Mouse (Mus musculus): Measurements from ENCODE around the gene Dock4. TPM values are rescaled to one million over a fixed set of nuclear protein-coding genes. Genes with fewer than 3 reads are reported as not detected.

The Dock4 gene
- total and polyA plus RNA-seq, 3 experiments = 0.26 to 0.67 (median 0.38) TPM

DNA sequence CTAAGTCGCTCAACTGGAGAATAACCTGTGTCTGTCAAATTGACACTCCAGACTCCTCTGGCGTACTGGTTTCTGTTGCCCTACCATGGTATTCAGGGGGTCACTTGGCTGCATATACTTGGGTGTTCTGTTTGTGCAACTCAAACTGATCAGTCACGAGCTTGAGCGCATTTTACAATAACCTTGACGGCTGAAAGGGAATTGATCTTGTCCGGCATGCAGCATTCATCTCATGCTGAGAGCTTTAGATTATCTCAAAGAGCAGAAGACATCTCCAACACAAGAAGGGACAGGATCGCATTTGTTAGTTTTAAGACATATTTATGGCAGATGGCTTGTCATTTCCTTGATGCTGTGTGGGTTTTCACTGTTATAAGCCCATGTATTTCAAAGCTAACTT, 67.2 kb downstream of the Dock4 start:
- Histone ChIP-seq H3K27me3 (replicated peaks) (no peaks in the 10 kb centered on the region), H3K9me3 (replicated peaks; ENCODE audit: low read length) (no peaks in the 10 kb centered on the region), H3K4me2 (ENCODE audit: insufficient read depth, low read depth, poor library complexity, severe bottlenecking) (no peak overlapping the region), H3K27ac (ENCODE audit: insufficient read depth, low read depth) (no peak overlapping the region), H3K4me3 (replicated peaks in 1 of 3; ENCODE audit: low read depth in 2 of 3, low read length in 2 of 3, poor library complexity in 1 of 3) (no peak overlapping the region), H3K79me2 (replicated peaks; ENCODE audit: control insufficient read depth, extremely low read depth, insufficient read depth, poor library complexity, severe bottlenecking) (no peaks in the 10 kb centered on the region), H3K9ac (ENCODE audit: insufficient read depth, low read depth) (no peak overlapping the region), H3K4me1 (ENCODE audit: control insufficient read depth in 1 of 2, insufficient read depth in 2 of 2) (no peaks in the 10 kb centered on the region), H3K36me3 (replicated peaks in 1 of 2; ENCODE audit: control insufficient read depth in 1 of 2, insufficient read depth in 1 of 2, low read length in 1 of 2) (no peaks in the 10 kb centered on the region)
- in situ Hi-C loops (cut with MboI; ENCODE audit: low pct_ligation_motif_present, low pct_unique_long_range_greater_than_20kb, low sequenced_read_pairs) = no loop called here
- dilution Hi-C loops (cut with MboI; ENCODE audit: extremely low pct_ligation_motif_present, extremely low pct_unique_long_range_greater_than_20kb, low sequenced_read_pairs) = no loop called here
- no peak for TF ChIP-seq UBTF (IDR thresholded peaks at IDR 0.05; ENCODE audit: low read depth, low read length)
- TF ChIP-seq PAX5 (IDR thresholded peaks at IDR 0.05; ENCODE audit: low read length) = no peak
- TF ChIP-seq USF1 (IDR thresholded peaks at IDR 0.05; ENCODE audit: low read depth, low read length) = no peak
- DNase-seq (ENCODE audit: extremely low read depth) = no peak

DNA sequence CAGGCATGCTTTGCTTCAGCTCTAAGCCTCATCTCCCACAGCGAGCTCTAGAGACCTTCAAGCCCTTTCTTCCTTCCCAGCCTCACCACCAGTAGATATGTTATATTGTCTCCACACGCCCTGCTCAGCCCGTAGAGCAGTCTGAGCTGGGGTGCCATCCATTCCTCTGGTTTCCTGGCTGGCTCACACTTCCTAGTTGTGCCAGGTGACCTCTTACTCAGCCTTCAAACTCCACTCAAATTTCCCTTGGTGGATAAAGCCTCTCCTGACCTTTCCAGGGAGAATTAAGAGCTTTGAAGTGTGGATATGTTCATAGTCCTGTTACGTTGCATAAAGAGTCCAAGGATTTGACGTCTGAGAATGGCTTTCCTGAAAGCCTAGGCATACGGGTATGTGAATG, 68.3 kb downstream of the Dock4 start:
- no peaks in the 10 kb centered on the region for H3K36me3 ChIP-seq (replicated peaks in 1 of 2; ENCODE audit: control insufficient read depth in 1 of 2, insufficient read depth in 1 of 2, low read length in 1 of 2)
- H3K9ac ChIP-seq (ENCODE audit: insufficient read depth, low read depth) = no peak overlapping the region
- no peaks in the 10 kb centered on the region for H3K4me1 ChIP-seq (ENCODE audit: control insufficient read depth in 1 of 2, insufficient read depth in 2 of 2)
- no peak for TF ChIP-seq MAFK (IDR thresholded peaks at IDR 0.05; ENCODE audit: insufficient replicate concordance, low read length)
- TF ChIP-seq TCF12 (IDR thresholded peaks at IDR 0.05; ENCODE audit: low read depth, low read length) = no peak
- TF ChIP-seq NELFE (IDR thresholded peaks at IDR 0.05; ENCODE audit: low read depth, low read length) = no peak
- TF ChIP-seq KAT2A (IDR thresholded peaks at IDR 0.05; ENCODE audit: insufficient replicate concordance, low read length) = no peak
- TF ChIP-seq BHLHE40 (IDR thresholded peaks at IDR 0.05; ENCODE audit: low read depth, low read length) = no peak
- TF ChIP-seq ETS1 (conservative IDR thresholded peaks at IDR 0.05; ENCODE audit: low read depth, low read length) = no peak
- no peak for TF ChIP-seq MYC (IDR thresholded peaks at IDR 0.05; ENCODE audit: low read depth, low read length)
- no peak for TF ChIP-seq CHD1 (IDR thresholded peaks at IDR 0.05; ENCODE audit: low read depth, low read length)
- no peak for TF ChIP-seq JUND (conservative IDR thresholded peaks at IDR 0.05; ENCODE audit: low read depth, low read length)
- TF ChIP-seq IRF4 (IDR thresholded peaks at IDR 0.05; ENCODE audit: low read depth, low read length) = no peak
- no peak for TF ChIP-seq SIN3A (IDR thresholded peaks at IDR 0.05; ENCODE audit: low read length)
- dilution Hi-C loops (cut with MboI; ENCODE audit: extremely low pct_ligation_motif_present, extremely low pct_unique_long_range_greater_than_20kb, low sequenced_read_pairs) (no loop called here), in situ Hi-C loops (cut with MboI; ENCODE audit: low pct_ligation_motif_present, low pct_unique_long_range_greater_than_20kb, low sequenced_read_pairs) (no loop called here)
- DNase-seq (ENCODE audit: extremely low read depth) = no peak
- H3K79me2 ChIP-seq (replicated peaks; ENCODE audit: control insufficient read depth, extremely low read depth, insufficient read depth, poor library complexity, severe bottlenecking) = no peaks in the 10 kb centered on the region
- H3K27ac ChIP-seq (ENCODE audit: insufficient read depth, low read depth) = no peak overlapping the region
- H3K27me3 ChIP-seq (replicated peaks) = no peaks in the 10 kb centered on the region
- H3K4me3 ChIP-seq (replicated peaks in 1 of 3; ENCODE audit: low read depth in 2 of 3, low read length in 2 of 3, poor library complexity in 1 of 3) = no peak overlapping the region
- H3K9me3 ChIP-seq (replicated peaks; ENCODE audit: low read length) = no peaks in the 10 kb centered on the region
- H3K4me2 ChIP-seq (ENCODE audit: insufficient read depth, low read depth, poor library complexity, severe bottlenecking) = no peak overlapping the region

DNA sequence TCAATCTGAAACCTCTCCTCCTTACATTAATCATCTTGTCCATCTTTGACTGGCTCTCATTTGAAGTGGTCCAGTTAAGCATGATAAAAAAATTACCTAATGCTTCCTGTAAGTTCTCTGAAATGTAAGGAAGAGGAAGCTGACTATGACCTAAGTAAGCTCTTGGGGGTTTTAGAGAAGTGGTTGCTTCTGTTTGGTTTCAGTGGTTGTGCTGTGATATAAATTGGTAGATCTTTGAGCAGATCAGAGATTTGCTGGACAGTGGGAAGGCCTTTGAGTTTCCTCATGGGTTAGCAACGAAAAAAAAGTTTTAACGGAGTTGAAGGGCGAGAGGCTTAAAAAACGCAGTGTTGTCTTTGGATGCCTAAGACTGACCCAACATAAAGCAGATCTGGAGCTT, 76.7 kb downstream of the Dock4 start:
- in situ Hi-C loops (cut with MboI; ENCODE audit: low pct_ligation_motif_present, low pct_unique_long_range_greater_than_20kb, low sequenced_read_pairs) (no loop called here), dilution Hi-C loops (cut with MboI; ENCODE audit: extremely low pct_ligation_motif_present, extremely low pct_unique_long_range_greater_than_20kb, low sequenced_read_pairs) (no loop called here)
- H3K9me3 ChIP-seq (replicated peaks; ENCODE audit: low read length) = no peaks in the 10 kb centered on the region
- no peak overlapping the region for H3K9ac ChIP-seq (ENCODE audit: insufficient read depth, low read depth)
- peak; percentile 47 for DNase-seq (ENCODE audit: extremely low read depth)
- no peak overlapping the region for H3K4me3 ChIP-seq (replicated peaks in 1 of 3; ENCODE audit: low read depth in 2 of 3, low read length in 2 of 3, poor library complexity in 1 of 3)
- H3K27ac ChIP-seq (ENCODE audit: insufficient read depth, low read depth) = no peak overlapping the region
- H3K4me1 ChIP-seq (ENCODE audit: control insufficient read depth in 1 of 2, insufficient read depth in 2 of 2) = peaks cover 0 to 15% of the 10 kb centered on the region in 2 experiments; a peak in 2 of 4 replicates
- no peaks in the 10 kb centered on the region for H3K27me3 ChIP-seq (replicated peaks)
- H3K79me2 ChIP-seq (replicated peaks; ENCODE audit: control insufficient read depth, extremely low read depth, insufficient read depth, poor library complexity, severe bottlenecking) = no peaks in the 10 kb centered on the region
- peak overlapping the region; percentile 29; the same call in 1 of the 2 replicates for H3K4me2 ChIP-seq (ENCODE audit: insufficient read depth, low read depth, poor library complexity, severe bottlenecking)
- H3K36me3 ChIP-seq (replicated peaks in 1 of 2; ENCODE audit: control insufficient read depth in 1 of 2, insufficient read depth in 1 of 2, low read length in 1 of 2) = no peaks in the 10 kb centered on the region
- TF ChIP-seq KAT2A (IDR thresholded peaks at IDR 0.05; ENCODE audit: insufficient replicate concordance, low read length) (no peak), JUN (IDR thresholded peaks at IDR 0.05; ENCODE audit: insufficient read depth, low read depth, low read length) (0 out of 2 replicates have a peak, but pooled peaks have one; percentile 14), ZNF384 (IDR thresholded peaks at IDR 0.05; ENCODE audit: low read depth, low read length) (0 out of 2 replicates have a peak, but pooled peaks have one; percentile 13), EP300 (IDR thresholded peaks at IDR 0.05; ENCODE audit: low read length) (peak; percentile 50; the same call in 1 of the 2 replicates), MAZ (IDR thresholded peaks at IDR 0.05; ENCODE audit: low read depth, low read length) (no peak), USF2 (conservative IDR thresholded peaks at IDR 0.05; ENCODE audit: low read depth, low read length) (no peak), ETS1 (conservative IDR thresholded peaks at IDR 0.05; ENCODE audit: low read depth, low read length) (no peak)

All from CH12.LX (cell line).